In genomic region chr2:152227051-152227481, GRCm38 (mm10) we compare ENCODE assay signal across 8 mouse cellular contexts. TPM values are rescaled to one million over a fixed set of nuclear protein-coding genes. Genes with fewer than 3 reads are reported as not detected.
A peak's percentile ranks its signal among the peaks of the same experiment; 100 is the strongest.
DNase-seq lines count a peak whose midpoint lies in the region; ATAC-seq and TF ChIP-seq lines count a peak whose summit lies in the region.

No protein-coding gene starts in this region.

- peak overlapping the region; percentile 95 for H3K4me3 ChIP-seq in forebrain, embryonic 12.5 days (replicated peaks)
- H3K4me3 ChIP-seq in left cerebral cortex, adult 2 months: peak overlapping the region; percentile 99

- no peaks in the 10 kb centered on the region for H3K27me3 ChIP-seq in forebrain, embryonic 12.5 days

- no peak for TF ChIP-seq CTCF in left cerebral cortex, adult 2 months (IDR thresholded peaks at IDR 0.05)

- peak overlapping the region; percentile 97 for H3K9ac ChIP-seq in forebrain, embryonic 12.5 days

- H3K27ac ChIP-seq in forebrain, embryonic 12.5 days: peak overlapping the region; percentile 99
- H3K27ac ChIP-seq in left cerebral cortex, adult 2 months: peak overlapping the region; percentile 98

- no peaks in the 10 kb centered on the region for H3K9me3 ChIP-seq in forebrain, embryonic 12.5 days

- 1% methylated on average over 36 of the region's 38 CpGs for WGBS in forebrain, embryonic 12.5 days

- 0 out of 2 replicates have a peak, but pooled peaks cover 4% of the 10 kb centered on the region for H3K36me3 ChIP-seq in forebrain, embryonic 12.5 days (replicated peaks)

- peak; percentile 85 for ATAC-seq in forebrain, embryonic 12.5 days (ENCODE audit: low FRiP score)
- peak; percentile 67 for ATAC-seq in megakaryocyte, adult 5-6 weeks (ENCODE audit: poor library complexity, severe bottlenecking)

- peak overlapping the region; percentile 71 for H3K4me2 ChIP-seq in forebrain, embryonic 12.5 days

- intact Hi-C loops in heart, postnatal 36 days (cut with DNase I): loop anchor here (5.0 kb wide), 1 partner anchor 105 kb away; the partner anchor contains the start of gene Rbck1
- intact Hi-C loops in left cerebral cortex, adult 2 months (cut with DNase I): loop anchor here (2.0 to 5.0 kb wide), 2 partner anchors 106 to 445 kb away; partner anchors contain the start of gene Rbck1

- peak; percentile 66 for DNase-seq in NIH3T3 (ENCODE audit: low read depth)
- peak; percentile 57 for DNase-seq in c-Kit-positive CD71-positive TER-119-negative erythroid progenitor cells, embryonic 14.5 days (ENCODE audit: low read depth)
- DNase-seq in heart, postnatal 36 days: peak; percentile 65 to 84
- DNase-seq in left cerebral cortex, adult 2 months (ENCODE audit: extremely low spot score in 1 of 2, low spot score in 2 of 2): peak; percentile 67 to 69
- peak; percentile 57 for DNase-seq in right cerebral cortex, postnatal 14 days
- DNase-seq in urinary bladder, postnatal 36 days (ENCODE audit: low spot score in 2 of 2): peak; percentile 45 to 54

- peaks cover 20% of the 10 kb centered on the region for H3K4me1 ChIP-seq in forebrain, embryonic 12.5 days

RNA-seq across cellular contexts. Expression of gene Csnk2a1, which starts 0.4 kb away (rescaled TPM):
- 101 and 104 TPM in 2 replicates for polyA plus RNA-seq in forebrain, embryonic 12.5 days (2016; fragmentation: Nextera tagmentation; extraction: Ambion mirVana)
- 100 to 1,000 TPM in 1 of 2 experiments, 10 to 100 TPM in 1; 92.1 to 101 TPM for total RNA-seq in heart, postnatal 36 days (2021)
- total RNA-seq in left cerebral cortex, adult 2 months (2021): 100 to 1,000 TPM in 1 of 2 experiments, 10 to 100 TPM in 1; 98.0 to 104 TPM
- 53.9 and 60.9 TPM in 2 replicates for total RNA-seq in megakaryocyte, adult 5-6 weeks (2015)
- 95.3 and 105 TPM in 2 replicates for total RNA-seq in megakaryocyte, adult 5-6 weeks (2017)

Comparison
In these comparisons a context has a peak if more than half of its experiments do, and no peak if none do; other contexts are left out.
1. Peak in every context shown above with its lines: DNase-seq, ATAC-seq, H3K4me3 ChIP-seq and H3K27ac ChIP-seq.